ENCODE assay signal across 26 mouse cellular contexts in the genomic region with DNA sequence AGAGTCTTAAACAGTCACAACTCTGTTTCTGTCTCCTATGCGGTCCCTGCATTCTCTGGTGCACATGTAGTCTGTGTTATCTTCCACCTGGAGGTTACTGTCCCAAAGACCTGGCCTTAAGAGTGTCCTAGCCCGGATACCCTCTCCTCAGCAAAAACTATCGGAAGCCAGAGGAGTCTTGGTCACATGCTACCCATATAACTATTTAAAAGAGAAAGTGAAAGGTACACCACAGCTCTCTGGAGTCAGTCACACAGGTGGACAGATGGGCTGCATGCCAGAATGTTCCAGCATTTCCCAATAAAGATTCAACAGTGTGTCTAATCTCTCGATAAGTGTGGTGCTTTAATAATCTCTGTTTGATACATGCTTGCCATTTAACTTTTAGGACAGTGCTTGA. TPM values are rescaled to one million over a fixed set of nuclear protein-coding genes. Genes with fewer than 3 reads are reported as not detected.
DNase-seq lines count a peak whose midpoint lies in the region; ATAC-seq and TF ChIP-seq lines count a peak whose summit lies in the region.
"Had no signal": no experiment of that assay in that cellular context is flagged by ENCODE, and none has a peak within 500 bp of the region (broad histone marks: within the 10 kb centered on the region; RNA-seq: fewer than 3 reads in every experiment).

No protein-coding gene starts in this region.

- ATAC-seq in neural tube, embryonic 11.5 days (ENCODE audit: insufficient read depth, low FRiP score, low TSS enrichment), result no peak
- peak; percentile 67 for ATAC-seq in inflammation-experienced regulatory T-cells, adult 6 months
- ATAC-seq: forebrain, embryonic 15.5 days; hindbrain, postnatal 0 days had no signal

- no peaks in the 10 kb centered on the region for H3K36me3 ChIP-seq in neural tube, embryonic 11.5 days (ENCODE audit: control insufficient read depth, insufficient read depth, low read length)
- no peaks in the 10 kb centered on the region for H3K36me3 ChIP-seq in CH12.LX (replicated peaks in 1 of 2; ENCODE audit: control insufficient read depth in 1 of 2, insufficient read depth in 1 of 2, low read length in 1 of 2)
- H3K36me3 ChIP-seq: embryonic facial prominence, embryonic 10.5 days; embryonic facial prominence, embryonic 13.5 days; forebrain, embryonic 12.5 days; forebrain, embryonic 15.5 days; heart, embryonic 12.5 days; heart, embryonic 15.5 days had no signal

- H3K9me3 ChIP-seq in neural tube, embryonic 11.5 days (ENCODE audit: control insufficient read depth, low read length), result no peaks in the 10 kb centered on the region
- H3K9me3 ChIP-seq in CH12.LX (replicated peaks; ENCODE audit: low read length), result no peaks in the 10 kb centered on the region
- H3K9me3 ChIP-seq: embryonic facial prominence, embryonic 10.5 days; embryonic facial prominence, embryonic 13.5 days; forebrain, embryonic 12.5 days; forebrain, embryonic 15.5 days; heart, embryonic 12.5 days; heart, embryonic 15.5 days had no signal

- H3K27ac ChIP-seq in neural tube, embryonic 11.5 days (ENCODE audit: low read depth, low read length), result no peak overlapping the region
- no peak overlapping the region for H3K27ac ChIP-seq in CH12.LX (ENCODE audit: insufficient read depth, low read depth)
- H3K27ac ChIP-seq: embryonic facial prominence, embryonic 10.5 days; embryonic facial prominence, embryonic 13.5 days; forebrain, embryonic 12.5 days; forebrain, embryonic 15.5 days; heart, embryonic 15.5 days; hindbrain, embryonic 14.5 days; hindbrain, postnatal 0 days had no signal

- TF ChIP-seq POLR2A in CH12.LX (IDR thresholded peaks at IDR 0.05; ENCODE audit: low read depth, low read length), result no peak

- TF ChIP-seq CTCF in CH12.LX (conservative IDR thresholded peaks at IDR 0.05 in 1 of 2, IDR thresholded peaks at IDR 0.05 in 1 of 2; ENCODE audit: low read depth in 2 of 2, low read length in 2 of 2), result no peak

- DNase-seq in neural tube, embryonic 11.5 days (ENCODE audit: low spot score), result peak; percentile 2
- DNase-seq in neural tube, embryonic 10.5 days (ENCODE audit: extremely low spot score, low spot score), result no peak
- DNase-seq in CH12.LX (ENCODE audit: extremely low read depth), result no peak
- DNase-seq in natural killer cell, adult 2 months (ENCODE audit: low spot score in 2 of 2), result no peak
- DNase-seq in kidney, postnatal 4 days, result no peak
- DNase-seq: adrenal gland, adult 8-10 months; adrenal gland, postnatal 25 days; cerebellum, adult 11-12 months; cerebellum, adult 8-10 months; cerebellum, postnatal 10 days; cerebellum, postnatal 36 days; embryo, embryonic 11 days; gastrocnemius, postnatal 25 days; heart, adult 18-20 months; heart, postnatal 10 days; heart, postnatal 4 days had no signal

- no peak overlapping the region for H3K4me2 ChIP-seq in neural tube, embryonic 11.5 days (ENCODE audit: low read depth)
- H3K4me2 ChIP-seq in CH12.LX (ENCODE audit: insufficient read depth, low read depth, poor library complexity, severe bottlenecking), result peak overlapping the region; percentile 89
- H3K4me2 ChIP-seq: embryonic facial prominence, embryonic 13.5 days; forebrain, embryonic 12.5 days; forebrain, embryonic 15.5 days; heart, embryonic 12.5 days; heart, embryonic 15.5 days; hindbrain, embryonic 14.5 days had no signal

- WGBS in neural tube, embryonic 11.5 days, result 88% methylated on average over 4 of the region's 4 CpGs

- H3K9ac ChIP-seq in neural tube, embryonic 11.5 days (ENCODE audit: low read length), result no peak overlapping the region
- 0 out of 2 replicates have a peak overlapping the region, but pooled peaks have one; percentile 1 for H3K9ac ChIP-seq in CH12.LX (ENCODE audit: insufficient read depth, low read depth)
- H3K9ac ChIP-seq: embryonic facial prominence, embryonic 13.5 days; forebrain, embryonic 12.5 days; forebrain, embryonic 15.5 days; heart, embryonic 12.5 days; heart, embryonic 15.5 days; hindbrain, embryonic 14.5 days had no signal

- no peak for TF ChIP-seq EP300 in CH12.LX (IDR thresholded peaks at IDR 0.05; ENCODE audit: low read length)

- no peak for TF ChIP-seq RAD21 in CH12.LX (IDR thresholded peaks at IDR 0.05; ENCODE audit: low read depth, low read length)

- no peak overlapping the region for H3K4me3 ChIP-seq in neural tube, embryonic 11.5 days (ENCODE audit: low read depth, low read length)
- peak overlapping the region in 2 of 3 experiments; percentile 29 to 34 for H3K4me3 ChIP-seq in CH12.LX (replicated peaks in 1 of 3; ENCODE audit: low read depth in 2 of 3, low read length in 2 of 3, poor library complexity in 1 of 3)
- H3K4me3 ChIP-seq: embryonic facial prominence, embryonic 10.5 days; embryonic facial prominence, embryonic 13.5 days; erythroblast, embryonic 14.5 days; forebrain, embryonic 12.5 days; forebrain, embryonic 15.5 days; heart, embryonic 12.5 days; heart, embryonic 15.5 days had no signal

- H3K79me2 ChIP-seq in CH12.LX (replicated peaks; ENCODE audit: control insufficient read depth, extremely low read depth, insufficient read depth, poor library complexity, severe bottlenecking), result no peaks in the 10 kb centered on the region

- in situ Hi-C loops in CH12.LX (cut with MboI; ENCODE audit: low pct_ligation_motif_present, low pct_unique_long_range_greater_than_20kb, low sequenced_read_pairs), result loop anchor here (25.0 kb wide), 1 partner anchor 392 kb away; no protein-coding TSS in a partner anchor

- peaks cover under 1% of the 10 kb centered on the region; the same call in 1 of the 2 replicates for H3K27me3 ChIP-seq in neural tube, embryonic 11.5 days (ENCODE audit: control insufficient read depth, insufficient read depth, low read length)
- H3K27me3 ChIP-seq in CH12.LX (replicated peaks), result no peaks in the 10 kb centered on the region

- H3K4me1 ChIP-seq in neural tube, embryonic 11.5 days (ENCODE audit: control insufficient read depth, insufficient read depth, low read length), result no peaks in the 10 kb centered on the region
- peaks cover 2 to 10% of the 10 kb centered on the region in 2 experiments; a peak in 2 of 4 replicates for H3K4me1 ChIP-seq in CH12.LX (ENCODE audit: control insufficient read depth in 1 of 2, insufficient read depth in 2 of 2)
- H3K4me1 ChIP-seq: forebrain, embryonic 12.5 days; forebrain, embryonic 15.5 days; heart, embryonic 12.5 days; heart, embryonic 15.5 days had no signal

- dilution Hi-C loops in CH12.LX (cut with MboI; ENCODE audit: extremely low pct_ligation_motif_present, extremely low pct_unique_long_range_greater_than_20kb, low sequenced_read_pairs), result no loop called here

TF ChIP-seq in CH12.LX, 34 proteins besides CTCF, POLR2A, EP300 and RAD21:
- TF ChIP-seq BHLHE40 (IDR thresholded peaks at IDR 0.05; ENCODE audit: low read depth, low read length) (peak; percentile 16; the same call in 1 of the 2 replicates), KAT2A (IDR thresholded peaks at IDR 0.05; ENCODE audit: insufficient replicate concordance, low read length) (no peak), ZNF384 (IDR thresholded peaks at IDR 0.05; ENCODE audit: low read depth, low read length) (no peak), JUND (conservative IDR thresholded peaks at IDR 0.05; ENCODE audit: low read depth, low read length) (no peak)

RNA-seq across cellular contexts. Expression of gene Erg, which starts 7.1 kb away (rescaled TPM):
- polyA plus RNA-seq in neural tube, embryonic 11.5 days (2014; fragmentation: Nextera tagmentation; extraction: Ambion mirVana), result 2.1 and 3.0 TPM in 2 replicates
- total RNA-seq in CH12.LX (2012; rRNA removed) (0.34 and 0.42 TPM in 2 replicates), CH12.LX (2014; rRNA removed) (0.07 and 0.11 TPM in 2 replicates)
- 0.78 and 0.81 TPM in 2 replicates for polyA plus RNA-seq in CH12.LX (2012; ENCODE audit: insufficient read length, low read depth)
- not detected for polyA plus RNA-seq in inflammation-experienced regulatory T-cells, adult 6 months (2017; shearing (Covaris generic))
- polyA plus RNA-seq: erythroblast, embryonic 14.5 days had no signal
